Mouse (Mus musculus): ENCODE measurements at regions not wholly inside any gene's neighbourhood (a gene's known extent, or its start where the extent isn't known, plus 50 kb on each side); places are given as distances from the start of the nearest gene placed in this dataset.

DNA sequence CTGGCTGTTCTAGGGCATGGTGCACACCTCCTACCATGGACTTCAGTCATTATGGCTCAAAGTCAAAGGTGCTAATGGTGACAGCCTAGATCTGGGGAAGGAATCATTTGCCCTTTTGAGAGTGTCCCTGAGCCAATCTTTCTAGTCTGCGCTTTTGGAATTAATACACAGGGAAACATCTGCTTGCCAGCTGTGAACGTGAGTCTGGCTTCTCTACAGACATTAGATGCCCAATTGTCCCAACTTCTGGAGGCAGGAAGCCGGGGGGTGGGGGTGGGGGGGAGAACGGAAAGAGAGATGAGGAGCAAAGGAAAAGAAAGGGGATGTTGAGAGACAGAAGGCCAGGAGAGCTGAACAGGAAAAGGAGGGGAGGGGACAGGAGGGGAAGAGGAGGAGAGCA, 377.9 kb upstream of the Spred2 start:
- TF ChIP-seq CTCF (IDR thresholded peaks at IDR 0.05; ENCODE audit: borderline replicate concordance, insufficient read depth, low read length): no peak
- no peak for TF ChIP-seq POLR2A (IDR thresholded peaks at IDR 0.05; ENCODE audit: low read depth, low read length)

Measured in embryonic fibroblast, embryonic 13.5 days (primary cell).